Mouse (Mus musculus) cerebellum, adult 2 months (tissue): ENCODE results near the gene Maged1.

Experiments used
- CTCF ChIP-seq: fragments of 200-500 bp; IDR thresholded peaks from 2 replicates; pipeline ENCODE4 v1.5.1; 2011; ENCODE audit warnings: low read depth, mild to moderate bottlenecking, control low read depth, low read length, moderate library complexity, borderline replicate concordance; ENCODE audit not compliant: insufficient read depth
- POLR2A ChIP-seq: fragments of 200-500 bp; IDR thresholded peaks from 2 replicates; pipeline ENCODE4 v1.6.1; 2011; ENCODE audit warnings: low read length, control low read depth, borderline replicate concordance; ENCODE audit not compliant: insufficient read depth

GRCm38 (mm10) chrX:94544923-94545322 lies 3.0 kb upstream of the Maged1 start:
- TF ChIP-seq CTCF (peak; percentile 43; the same call in 1 of the 2 replicates), POLR2A (no peak)
